Mouse (Mus musculus): Measurements from ENCODE around the gene Fancc.

Gene Fancc

DNA sequence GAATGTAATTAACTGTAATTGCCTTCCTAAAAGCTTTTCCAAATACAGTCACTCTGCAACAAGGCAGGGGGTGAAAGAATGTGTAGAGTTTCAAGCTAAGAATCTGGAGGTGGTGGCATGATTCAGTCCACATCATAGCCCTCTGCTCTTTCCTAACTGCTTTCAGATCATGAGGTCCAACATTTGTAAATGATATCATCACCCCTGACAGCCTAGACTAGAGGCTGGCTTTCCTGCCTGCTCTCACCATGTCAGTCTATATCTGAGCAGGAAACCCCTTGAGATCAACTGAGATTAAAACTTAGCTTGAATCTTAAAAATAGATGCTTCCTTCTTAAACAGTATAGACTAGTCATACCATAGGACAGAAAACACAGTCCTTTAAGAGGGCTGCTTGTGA lies 75.9 kb downstream of the Fancc start:
- no peak for DNase-seq (ENCODE audit: low read depth, low spot score)

GRCm38 (mm10) chr13:63418148-63418547 lies 78.9 kb downstream of the Fancc start:
- DNase-seq (ENCODE audit: low read depth, low spot score): no peak

DNA sequence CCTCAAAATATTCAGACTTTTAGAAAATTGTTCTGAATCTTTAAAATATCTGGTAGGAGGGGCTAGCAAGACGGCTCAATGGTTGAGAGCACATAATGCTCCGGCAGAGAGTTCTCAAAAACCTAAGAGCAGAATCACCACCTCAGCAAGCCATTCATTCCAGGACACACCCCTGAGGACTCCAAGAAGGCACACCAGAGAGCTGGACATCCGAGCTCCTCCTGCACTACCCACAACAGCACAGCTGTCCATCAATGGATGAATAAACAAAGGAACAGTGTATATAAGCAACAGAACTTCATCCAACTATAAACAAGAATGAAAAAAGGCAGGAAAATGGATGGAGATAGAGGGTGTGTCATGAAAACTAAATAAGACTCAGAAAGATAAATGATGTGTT lies 80.3 kb downstream of the Fancc start:
- DNase-seq (ENCODE audit: low read depth, low spot score): no peak

GRCm38 (mm10) chr13:63412662-63413061 lies 84.4 kb downstream of the Fancc start:
- no peak for DNase-seq (ENCODE audit: low read depth, low spot score)

DNA sequence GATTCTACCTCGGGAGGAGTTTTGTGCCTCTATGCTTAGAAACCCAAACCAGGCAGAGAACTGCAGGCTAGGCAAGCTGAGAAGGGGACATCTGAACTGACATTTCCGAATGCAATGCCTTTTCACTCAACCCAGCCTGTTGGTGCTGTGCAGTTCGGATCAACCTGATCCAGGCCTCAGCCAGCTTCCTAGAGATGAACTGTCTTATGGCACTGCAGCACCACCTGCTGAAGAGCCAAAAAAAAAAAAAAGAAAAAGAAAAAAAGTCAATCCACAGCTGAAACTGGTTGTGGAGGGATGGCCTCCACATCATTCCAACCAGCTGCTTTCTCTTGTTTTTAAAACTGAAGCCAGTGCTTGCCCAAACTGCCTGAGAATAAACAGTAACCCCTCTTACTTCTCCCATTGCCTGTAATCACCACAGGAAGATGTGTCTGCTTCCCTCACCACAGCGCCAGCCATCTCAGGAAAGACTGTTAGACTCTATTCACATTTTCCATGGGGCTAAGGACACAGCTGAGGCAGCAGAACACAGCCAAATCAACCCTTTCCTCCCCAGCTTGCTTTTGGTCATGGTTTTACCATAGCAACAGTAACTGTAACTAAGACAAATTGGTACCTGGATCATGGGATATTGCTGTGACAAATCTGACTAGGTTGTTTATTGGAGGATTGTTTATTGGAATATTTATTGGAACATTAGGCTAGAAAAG lies 85.6 kb downstream of the Fancc start:
- DNase-seq (ENCODE audit: low read depth, low spot score): no peak

- no peak for DNase-seq (ENCODE audit: low read depth, low spot score)
Observed at GRCm38 (mm10) chr13:63410578-63411298, 86.3 kb downstream of the Fancc start.

DNA sequence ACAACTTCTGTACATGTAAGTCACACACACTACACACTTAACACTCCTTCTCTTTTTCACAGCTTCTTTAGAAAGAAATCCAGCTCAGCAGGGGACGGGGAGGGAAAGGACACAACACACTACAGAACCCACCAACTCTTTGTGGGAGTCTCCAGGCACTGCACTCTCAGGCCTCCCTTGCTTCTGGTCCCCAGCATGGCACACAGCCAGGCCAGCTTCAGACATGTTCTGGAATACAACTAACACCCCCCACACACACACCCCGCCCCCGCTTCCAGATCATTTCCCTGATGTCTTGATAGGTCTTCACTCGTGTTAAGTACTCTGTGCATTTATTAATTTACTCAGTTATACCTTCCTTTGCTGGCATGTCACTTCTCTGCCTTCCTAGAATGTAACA lies 91.9 kb downstream of the Fancc start:
- no peak for DNase-seq (ENCODE audit: low read depth, low spot score)

DNA sequence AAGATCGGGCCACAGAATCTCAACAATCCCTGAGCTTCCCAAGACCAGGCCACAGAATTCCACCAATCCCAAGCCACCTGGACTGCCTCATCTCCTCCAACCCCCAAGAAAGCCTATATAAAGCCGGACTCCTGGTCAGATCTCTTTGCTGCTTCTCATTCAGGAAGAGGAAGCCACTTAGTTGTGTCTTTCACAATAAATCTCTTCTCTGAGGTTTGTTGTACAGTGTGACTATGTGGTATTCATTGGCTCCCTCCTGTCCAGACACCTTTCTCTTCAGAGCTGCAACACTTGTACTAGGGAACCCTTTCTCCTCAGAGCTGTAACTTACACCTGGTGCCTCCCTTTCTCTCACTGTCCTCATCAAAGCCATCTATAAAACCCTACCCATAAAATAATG lies 92.4 kb downstream of the Fancc start:
- no peak for DNase-seq (ENCODE audit: low read depth, low spot score)

DNA sequence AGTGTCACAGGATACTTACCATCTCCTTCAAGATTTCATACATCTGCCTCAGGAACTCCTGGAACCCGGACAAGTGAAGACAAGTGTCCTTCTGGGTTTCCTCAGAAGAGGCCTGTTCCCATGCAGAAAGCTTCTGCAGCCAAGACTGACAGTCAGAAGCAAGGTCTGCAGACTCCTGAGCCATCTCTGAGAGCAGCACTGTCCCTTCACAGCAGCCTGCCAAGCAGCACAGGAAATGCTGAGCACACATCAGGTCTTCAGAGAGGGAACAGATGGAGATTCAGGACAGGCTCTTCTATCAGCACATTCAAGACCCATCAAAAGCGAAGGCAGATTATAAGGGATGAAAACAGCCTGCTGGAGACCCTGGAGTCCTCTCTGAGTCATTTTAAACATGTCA lies 94.3 kb downstream of the Fancc start:
- no peak for DNase-seq (ENCODE audit: low read depth, low spot score)

DNA sequence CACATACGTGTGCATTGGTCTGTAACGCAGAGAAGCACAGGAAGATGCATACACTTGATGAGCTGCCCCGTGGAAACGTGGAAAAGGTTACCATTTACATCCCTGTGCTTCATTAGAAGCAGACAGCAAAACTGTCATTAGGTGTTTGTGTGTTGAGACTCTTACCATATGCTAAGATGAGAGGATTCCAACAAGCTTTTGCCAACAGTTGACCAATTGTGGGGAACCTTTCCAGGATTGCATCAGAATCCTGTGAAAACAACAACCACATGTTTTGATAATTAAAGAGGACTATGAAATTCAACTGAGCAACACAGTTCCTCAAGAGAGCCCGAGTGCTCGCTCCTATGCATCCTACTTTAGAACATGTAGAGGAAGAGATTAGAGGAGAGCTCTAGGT lies 97.0 kb downstream of the Fancc start:
- no peak for DNase-seq (ENCODE audit: low read depth, low spot score)

- DNase-seq (ENCODE audit: low read depth, low spot score): no peak
Observed at GRCm38 (mm10) chr13:63397420-63397819, 99.7 kb downstream of the Fancc start.

DNA sequence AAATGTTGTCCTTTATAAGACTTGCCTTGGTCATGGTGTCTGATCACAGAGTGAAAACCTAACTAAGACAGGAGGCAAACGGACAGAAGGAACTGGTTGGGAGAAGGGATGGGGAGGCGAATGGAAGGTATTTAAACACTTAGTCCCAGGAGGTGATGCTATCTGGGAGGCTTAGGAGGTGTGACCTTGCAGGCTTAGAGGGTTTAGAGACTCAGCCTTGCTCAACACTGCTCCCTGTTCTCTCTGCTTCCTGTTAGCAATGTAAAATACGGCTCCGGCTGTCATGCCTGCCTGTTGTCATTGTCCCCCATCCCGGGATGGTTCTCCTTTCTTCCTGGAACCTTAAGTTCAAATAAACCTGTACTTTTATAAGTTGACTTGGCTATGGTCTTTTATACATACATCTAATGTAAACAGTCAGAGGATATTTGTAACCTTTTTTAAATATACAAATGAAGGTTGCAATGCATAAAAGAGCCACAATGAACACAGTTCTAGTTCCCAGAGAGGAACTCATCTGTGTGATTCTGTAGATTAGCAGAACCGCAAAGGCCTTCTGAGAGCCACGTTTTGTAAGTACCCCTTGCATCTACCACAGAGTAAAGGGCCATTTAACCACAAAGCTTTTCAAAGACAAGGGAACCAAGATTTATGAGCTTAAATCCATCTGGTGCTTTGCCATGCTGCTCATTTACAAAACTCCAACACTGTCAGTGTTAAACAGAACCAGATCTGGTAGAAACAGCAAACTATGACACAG lies 102.6 kb downstream of the Fancc start:
- DNase-seq (ENCODE audit: low read depth, low spot score): peak; percentile 13

- no peak for DNase-seq (ENCODE audit: low read depth, low spot score)
Observed at GRCm38 (mm10) chr13:63385234-63385633, 111.8 kb downstream of the Fancc start.

DNA sequence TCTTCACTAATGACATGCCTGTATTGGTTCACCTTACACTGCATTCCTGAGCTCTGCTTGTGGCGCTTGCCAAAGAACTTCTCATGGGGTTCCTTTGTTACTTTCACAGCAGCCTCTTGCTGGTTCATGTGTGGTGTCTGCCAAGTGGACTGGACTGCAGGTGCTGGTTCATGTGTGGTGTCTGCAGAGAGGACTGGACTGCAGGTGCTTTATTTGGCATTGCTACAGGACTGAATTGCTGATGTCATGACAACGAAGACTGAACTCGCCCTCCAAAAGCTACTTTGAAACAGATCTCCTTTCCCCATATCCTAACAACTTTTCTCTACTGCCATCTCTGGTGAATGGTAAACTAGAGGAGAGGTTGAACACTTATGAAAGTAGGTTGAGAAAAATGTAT lies 112.3 kb downstream of the Fancc start:
- no peak for DNase-seq (ENCODE audit: low read depth, low spot score)

DNA sequence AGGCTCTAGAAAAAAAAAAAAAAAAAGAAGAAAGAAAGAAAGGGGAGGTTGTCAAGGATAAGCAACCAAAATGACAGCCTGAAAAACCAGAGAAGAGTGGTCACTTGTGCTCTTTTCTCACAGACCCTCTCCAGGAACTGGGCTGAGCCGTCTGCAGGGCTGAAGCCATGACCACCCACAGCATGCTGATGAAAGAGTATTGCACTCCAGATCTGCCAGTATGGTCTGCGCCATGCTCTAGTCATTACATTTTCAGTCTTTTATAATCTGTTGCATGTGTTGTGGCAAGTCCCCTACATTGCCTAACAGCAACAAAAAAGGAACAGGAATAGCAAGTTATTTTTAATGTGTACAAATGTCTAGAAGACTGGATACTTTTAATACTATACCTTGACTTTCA lies 114.9 kb downstream of the Fancc start:
- DNase-seq (ENCODE audit: low read depth, low spot score): no peak

GRCm38 (mm10) chr13:63373460-63374166 lies 123.5 kb downstream of the Fancc start:
- no peak for DNase-seq (ENCODE audit: low read depth, low spot score)

DNA sequence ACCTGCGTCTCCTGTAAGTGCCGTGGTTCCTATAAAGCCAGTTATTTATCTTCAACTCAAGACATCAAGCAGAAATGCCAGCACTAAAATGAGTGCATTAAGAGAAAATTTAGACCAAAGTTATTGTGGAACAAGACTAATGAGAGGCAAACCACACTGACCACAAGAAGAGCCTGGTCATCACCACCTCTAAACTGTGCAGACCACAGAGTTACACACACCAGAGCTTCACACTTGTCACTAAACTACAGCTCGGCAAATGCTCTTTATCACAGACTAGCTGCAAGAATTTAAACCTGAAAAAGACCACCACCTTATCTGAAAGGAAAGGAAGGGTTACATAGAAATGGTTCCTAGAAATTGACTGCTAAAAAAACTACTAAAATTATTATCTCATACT lies 135.3 kb downstream of the Fancc start:
- no peak for DNase-seq (ENCODE audit: low read depth, low spot score)

- DNase-seq (ENCODE audit: low read depth, low spot score): no peak
Observed at GRCm38 (mm10) chr13:63360111-63360885, 136.8 kb downstream of the Fancc start.

DNA sequence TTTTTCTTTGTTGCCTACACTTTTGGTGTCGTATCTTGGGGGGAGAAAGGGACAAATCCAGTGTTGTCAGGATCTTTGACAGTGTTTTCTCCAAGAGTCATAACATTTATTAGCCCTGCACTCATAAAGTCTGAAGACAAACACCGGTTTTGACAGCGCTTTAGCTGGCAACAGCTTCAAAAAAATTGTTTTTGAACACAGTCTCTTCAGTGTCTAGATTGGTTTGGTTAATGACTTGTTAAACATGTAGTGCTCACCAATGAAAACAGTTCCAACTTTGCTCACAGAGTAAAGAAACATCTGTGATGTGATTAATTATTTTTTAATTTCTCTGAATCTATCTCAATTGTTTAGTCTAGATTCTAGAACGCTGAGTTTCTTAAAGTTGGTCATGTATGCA lies 137.7 kb downstream of the Fancc start:
- DNase-seq (ENCODE audit: low read depth, low spot score): no peak

- DNase-seq (ENCODE audit: low read depth, low spot score): peak; percentile 76
Observed at GRCm38 (mm10) chr13:63356558-63356957, 140.5 kb downstream of the Fancc start.

- no peak for DNase-seq (ENCODE audit: low read depth, low spot score)
Observed at GRCm38 (mm10) chr13:63356101-63356500, 141.0 kb downstream of the Fancc start.
